Mouse (Mus musculus): ENCODE results near the gene Vamp5. TPM values are rescaled to one million over a fixed set of nuclear protein-coding genes. Genes with fewer than 3 reads are reported as not detected.

Gene Vamp5
- total RNA-seq, 2 experiments from 2014 or later = 12.4 to 15.4 TPM

DNA sequence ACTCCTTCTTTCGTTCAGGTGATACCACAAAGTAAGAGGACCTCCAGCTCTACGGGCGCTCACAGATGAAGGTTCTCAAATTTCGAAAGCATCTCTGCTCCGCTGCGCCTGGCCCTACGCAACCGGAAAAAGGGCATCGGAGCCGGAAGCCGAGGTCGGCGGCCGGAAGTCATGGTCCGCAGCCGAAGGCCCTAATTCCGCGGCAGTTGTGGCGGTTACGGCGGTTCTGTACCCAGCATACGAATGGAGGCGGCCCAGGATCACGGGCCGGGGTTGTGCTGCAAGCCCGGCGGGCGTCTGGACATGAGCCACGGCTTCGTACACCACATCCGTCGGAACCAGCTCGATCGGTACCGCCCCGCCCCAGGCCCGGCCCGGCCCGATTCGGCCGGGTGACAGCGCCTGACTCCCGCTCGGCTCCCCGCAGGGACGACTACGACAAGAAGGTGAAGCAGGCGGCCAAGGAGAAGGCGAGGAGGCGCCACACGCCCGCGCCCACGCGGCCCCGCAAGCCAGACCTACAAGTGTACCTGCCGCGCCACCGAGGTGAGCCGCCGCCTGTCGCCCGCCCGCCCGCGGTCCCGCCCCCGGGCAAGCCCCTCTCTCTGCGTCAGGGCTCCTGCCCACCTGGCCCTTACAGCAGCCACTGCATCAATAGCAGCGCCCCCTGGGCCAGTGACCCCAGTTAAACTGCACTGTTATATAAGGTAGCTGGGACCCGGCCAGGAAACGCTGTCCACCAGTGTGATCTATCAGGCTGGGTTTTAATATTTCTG, 32.9 kb downstream of the Vamp5 start, which contains the start of gene 0610030E20Rik:
0610030E20Rik (plus strand) TSS at position 152 of the 776 bp plus-strand sequence.
- ATAC-seq (ENCODE audit: poor library complexity, severe bottlenecking) = peak; percentile 78

DNA sequence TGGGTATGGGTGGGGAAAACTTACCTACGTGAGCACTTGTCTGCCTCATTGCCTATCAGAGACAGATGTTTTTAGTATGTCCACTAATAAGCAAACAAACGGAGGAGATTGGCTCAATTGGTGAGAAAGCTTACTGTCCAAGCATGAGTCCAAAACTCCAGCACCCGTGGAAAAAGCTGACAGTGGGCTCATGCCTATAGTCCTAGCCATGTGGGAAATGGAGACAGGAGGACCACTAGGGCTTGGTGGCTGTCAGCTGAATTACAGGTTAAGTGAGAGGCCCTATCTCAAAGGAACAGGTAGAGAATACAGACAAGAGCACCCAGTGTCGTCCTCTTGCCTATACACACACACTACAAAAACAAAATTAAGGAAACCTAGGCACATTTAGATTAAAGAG, 34.0 kb downstream of the Vamp5 start:
- no peak for ATAC-seq (ENCODE audit: poor library complexity, severe bottlenecking)

GRCm38 (mm10) chr6:72345633-72346032, 34.6 kb downstream of the Vamp5 start:
- no peak for ATAC-seq (ENCODE audit: poor library complexity, severe bottlenecking)

- ATAC-seq (ENCODE audit: poor library complexity, severe bottlenecking) = peak; percentile 86
Observed at GRCm38 (mm10) chr6:72345074-72345567, 35.1 kb downstream of the Vamp5 start, which contains the start of gene Usp39. Usp39 (minus strand) TSS chr6:72345184.

DNA sequence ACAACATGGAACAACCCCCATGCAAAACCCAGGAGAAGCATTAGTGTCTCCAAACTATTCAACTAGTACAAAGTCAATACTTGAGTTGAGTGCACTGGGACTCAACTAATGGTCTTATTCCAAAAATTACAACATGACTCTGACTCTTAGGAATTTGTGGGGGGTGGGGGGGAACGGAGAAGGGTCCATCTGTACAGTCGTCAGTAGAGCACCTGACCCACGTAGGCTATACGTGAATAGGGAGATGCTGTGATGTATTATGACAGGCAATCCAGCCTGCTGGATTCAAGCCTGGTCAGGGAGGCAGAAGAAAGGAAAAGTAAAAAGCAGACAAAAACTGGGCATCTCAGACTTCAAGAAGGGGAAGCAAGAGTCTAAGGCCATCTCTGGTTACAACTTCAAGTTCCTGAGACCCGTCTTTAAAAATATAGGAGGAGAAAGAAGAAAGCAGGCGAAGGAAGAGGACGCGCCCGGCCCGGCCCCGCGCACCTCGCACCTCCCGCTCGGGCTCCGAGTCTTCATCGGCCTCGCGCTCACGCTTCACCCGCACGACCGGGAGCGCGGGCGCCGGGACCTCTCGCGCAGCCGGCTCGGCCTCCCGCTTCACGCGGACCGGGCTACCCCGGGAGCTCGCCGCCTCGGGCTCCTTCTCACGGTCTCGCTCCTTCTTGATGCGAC, 35.7 kb downstream of the Vamp5 start:
- no peak for ATAC-seq (ENCODE audit: poor library complexity, severe bottlenecking)

DNA sequence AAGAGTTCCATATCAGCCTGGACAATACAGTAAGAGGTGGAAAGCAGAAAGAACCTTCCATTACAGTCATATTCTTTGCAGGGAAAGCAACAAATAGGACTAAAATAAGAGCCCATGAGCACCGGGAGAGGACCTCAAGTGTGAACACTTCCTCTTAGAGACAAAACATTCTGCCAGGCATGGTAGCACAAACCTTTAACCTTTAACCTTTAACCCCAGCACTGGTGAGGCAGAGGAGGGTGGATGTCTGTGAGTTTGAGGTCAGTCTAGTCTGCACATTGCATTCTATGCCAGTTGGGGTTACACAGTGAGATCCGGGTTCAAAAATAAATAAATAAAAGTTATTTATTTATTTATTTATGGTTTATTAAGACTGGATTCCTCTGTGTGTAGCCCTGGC, 39.8 kb downstream of the Vamp5 start:
- ATAC-seq (ENCODE audit: poor library complexity, severe bottlenecking) = no peak

- ATAC-seq (ENCODE audit: poor library complexity, severe bottlenecking) = peak; percentile 81
Observed at GRCm38 (mm10) chr6:72333111-72333510, 47.2 kb downstream of the Vamp5 start.

DNA sequence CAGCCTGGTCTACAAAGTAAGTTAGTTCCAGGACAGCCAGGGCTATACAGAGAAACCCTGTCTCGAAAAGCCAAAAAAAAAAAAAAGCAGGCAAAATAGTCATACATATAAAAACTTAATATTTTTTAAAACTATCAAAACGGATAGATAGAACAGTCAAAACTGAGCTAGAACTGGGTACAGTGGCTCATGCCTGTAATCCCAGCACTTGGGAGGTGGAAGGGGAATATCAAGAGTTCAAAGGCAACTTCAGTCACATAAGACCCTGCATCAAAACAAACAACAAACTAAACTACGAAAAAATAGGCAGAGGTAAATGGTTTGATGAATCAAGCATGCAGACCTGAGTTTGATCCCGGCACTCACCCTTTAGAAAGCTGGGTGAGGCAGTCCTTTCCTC, 50.1 kb downstream of the Vamp5 start:
- no peak for ATAC-seq (ENCODE audit: poor library complexity, severe bottlenecking)

DNA sequence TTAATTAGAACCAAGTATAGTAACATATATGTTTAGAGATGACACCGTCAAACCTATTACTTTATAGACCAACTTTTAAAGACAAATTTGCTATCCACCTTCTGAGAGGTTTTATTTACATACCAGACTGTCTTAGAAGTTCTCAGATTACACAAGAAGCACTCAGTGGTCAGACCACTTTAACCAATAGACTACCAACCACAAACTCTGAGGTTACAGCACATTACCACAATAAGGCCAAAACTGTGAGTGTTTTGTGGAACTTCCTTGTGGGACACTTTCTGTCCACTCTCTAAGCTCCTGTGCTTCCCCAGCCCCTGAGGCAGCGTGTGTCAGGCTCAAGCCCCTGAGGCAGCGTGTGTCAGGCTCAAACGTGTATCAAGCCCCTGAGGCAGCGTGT, 51.2 kb downstream of the Vamp5 start:
- peak; percentile 62 for ATAC-seq (ENCODE audit: poor library complexity, severe bottlenecking)

GRCm38 (mm10) chr6:72326274-72326673, 54.0 kb downstream of the Vamp5 start:
- peak; percentile 76 for ATAC-seq (ENCODE audit: poor library complexity, severe bottlenecking)

DNA sequence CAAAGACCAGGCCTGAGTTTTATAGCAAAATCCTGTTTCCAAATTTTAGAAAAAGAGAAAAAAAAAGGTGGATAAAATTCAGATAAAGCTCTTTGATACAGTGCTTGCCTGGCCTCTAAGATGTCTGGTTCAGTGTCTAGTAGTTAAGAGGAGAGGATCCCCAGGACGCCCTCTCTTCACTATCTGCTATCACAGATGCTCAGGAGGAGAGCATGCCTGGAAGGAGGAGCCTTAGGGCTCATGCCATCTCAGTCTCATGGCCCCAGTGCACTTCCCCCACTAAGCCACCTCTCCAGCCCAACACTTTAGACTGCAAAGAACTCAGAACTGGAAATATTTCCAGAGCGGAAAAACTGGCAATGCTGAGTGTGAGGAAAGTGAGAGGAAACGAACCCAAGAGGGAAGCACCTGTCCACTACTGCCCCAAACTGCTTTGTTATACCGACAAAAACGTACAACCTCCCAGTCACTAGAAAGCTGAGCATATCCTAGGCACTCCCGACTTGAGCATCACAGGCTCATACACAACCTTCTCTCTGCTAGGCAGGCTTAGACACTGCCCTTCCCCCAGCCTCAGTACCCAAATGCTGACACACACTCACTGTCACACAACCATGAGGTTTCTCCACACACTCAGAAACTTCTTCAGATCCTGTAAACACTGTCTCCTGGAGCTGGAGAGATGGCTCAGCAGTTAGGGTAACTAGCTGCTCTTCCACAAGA, 56.3 kb downstream of the Vamp5 start:
- ATAC-seq (ENCODE audit: poor library complexity, severe bottlenecking) = no peak

GRCm38 (mm10) chr6:72322936-72323335, 57.3 kb downstream of the Vamp5 start:
- ATAC-seq (ENCODE audit: poor library complexity, severe bottlenecking) = no peak

GRCm38 (mm10) chr6:72319019-72319418, 61.2 kb downstream of the Vamp5 start:
- no peak for ATAC-seq (ENCODE audit: poor library complexity, severe bottlenecking)

Other genes with a start within 250 kb of the Vamp5 start
- gene Atoh8, start 144.9 kb downstream of the Vamp5 start, total RNA-seq (2015) = 0.22 TPM in 1 of 2 replicates, not detected in the other
- 0.51 TPM in 1 of 2 replicates, not detected in the other for gene Atoh8, start 144.9 kb downstream of the Vamp5 start, total RNA-seq (2017)
- gene Sftpb, start 75.9 kb downstream of the Vamp5 start, total RNA-seq (2015) = 0.60 TPM in 1 of 2 replicates, not detected in the other
- not detected in 2 replicates for gene Sftpb, start 75.9 kb downstream of the Vamp5 start, total RNA-seq (2017)
- gene Usp39, start 35.3 kb downstream of the Vamp5 start, total RNA-seq (2015) = 36.8 and 42.1 TPM in 2 replicates
- 71.7 and 77.1 TPM in 2 replicates for gene Usp39, start 35.3 kb downstream of the Vamp5 start, total RNA-seq (2017)
- gene 0610030E20Rik, start 33.2 kb downstream of the Vamp5 start, total RNA-seq (2015) = 34.0 and 40.5 TPM in 2 replicates
- 26.7 and 30.7 TPM in 2 replicates for gene 0610030E20Rik, start 33.2 kb downstream of the Vamp5 start, total RNA-seq (2017)
- 0.20 and 2.3 TPM in 2 replicates for gene Tmem150a, start 25.0 kb downstream of the Vamp5 start, total RNA-seq (2015)
- 0.26 and 0.45 TPM in 2 replicates for gene Tmem150a, start 25.0 kb downstream of the Vamp5 start, total RNA-seq (2017)
- 69.3 and 70.0 TPM in 2 replicates for gene Rnf181, start 13.5 kb downstream of the Vamp5 start, total RNA-seq (2015)
- gene Rnf181, start 13.5 kb downstream of the Vamp5 start, total RNA-seq (2017) = 49.5 and 52.1 TPM in 2 replicates
- gene Vamp8, start 10.2 kb upstream of the Vamp5 start, total RNA-seq (2015) = 219 and 236 TPM in 2 replicates
- 199 and 241 TPM in 2 replicates for gene Vamp8, start 10.2 kb upstream of the Vamp5 start, total RNA-seq (2017)
- 5.6 and 7.8 TPM in 2 replicates for gene Ggcx, start 33.8 kb upstream of the Vamp5 start, total RNA-seq (2015)
- 6.0 and 8.3 TPM in 2 replicates for gene Ggcx, start 33.8 kb upstream of the Vamp5 start, total RNA-seq (2017)
- gene Mat2a, start 59.1 kb upstream of the Vamp5 start, total RNA-seq (2015) = 181 and 183 TPM in 2 replicates
- gene Mat2a, start 59.1 kb upstream of the Vamp5 start, total RNA-seq (2017) = 95.4 and 105 TPM in 2 replicates
- gene Sh2d6, start 141.2 kb upstream of the Vamp5 start, total RNA-seq (2015) = 0.25 TPM in 1 of 2 replicates, not detected in the other
- 0.18 TPM in 1 of 2 replicates, not detected in the other for gene Sh2d6, start 141.2 kb upstream of the Vamp5 start, total RNA-seq (2017)
- gene Capg, start 163.9 kb upstream of the Vamp5 start, total RNA-seq (2015) = 164 and 167 TPM in 2 replicates
- gene Capg, start 163.9 kb upstream of the Vamp5 start, total RNA-seq (2017) = 341 and 407 TPM in 2 replicates
- gene Elmod3, start 217.9 kb upstream of the Vamp5 start, total RNA-seq (2015) = 6.4 and 7.0 TPM in 2 replicates
- 8.6 and 10.2 TPM in 2 replicates for gene Elmod3, start 217.9 kb upstream of the Vamp5 start, total RNA-seq (2017)
- gene Retsat, start 218.0 kb upstream of the Vamp5 start, total RNA-seq (2015) = 2.2 and 5.2 TPM in 2 replicates
- 3.8 and 7.2 TPM in 2 replicates for gene Retsat, start 218.0 kb upstream of the Vamp5 start, total RNA-seq (2017)
- 50.5 and 53.2 TPM in 2 replicates for gene Tgoln1, start 236.5 kb upstream of the Vamp5 start, total RNA-seq (2015)
- gene Tgoln1, start 236.5 kb upstream of the Vamp5 start, total RNA-seq (2017) = 59.1 and 59.6 TPM in 2 replicates

Data from megakaryocyte, adult 5-6 weeks (primary cell).